Mouse (Mus musculus): ENCODE results near the gene Pde4c. TPM values are rescaled to one million over a fixed set of nuclear protein-coding genes. Genes with fewer than 3 reads are reported as not detected.

Pde4c gene
- polyA plus RNA-seq, 2 experiments from 2014 or later, result 0.66 to 0.94 TPM

- ATAC-seq, result no peak
Observed at GRCm38 (mm10) chr8:70721601-70722000, 1.9 kb upstream of the Pde4c start.

GRCm38 (mm10) chr8:70724216-70724615, 696 bp downstream of the Pde4c start:
- no peak for ATAC-seq

- no peak for ATAC-seq
Observed at GRCm38 (mm10) chr8:70725792-70726447, 2.4 kb downstream of the Pde4c start.

- ATAC-seq, result no peak
Observed at GRCm38 (mm10) chr8:70726721-70727120, 3.2 kb downstream of the Pde4c start.

- ATAC-seq, result peak; percentile 75
Observed at GRCm38 (mm10) chr8:70729808-70730475, 6.4 kb downstream of the Pde4c start.

GRCm38 (mm10) chr8:70730956-70731355, 7.4 kb downstream of the Pde4c start:
- no peak for ATAC-seq

GRCm38 (mm10) chr8:70737705-70738104, 14.2 kb downstream of the Pde4c start:
- ATAC-seq, result no peak

- no peak for ATAC-seq
Observed at GRCm38 (mm10) chr8:70738211-70738610, 14.7 kb downstream of the Pde4c start.

GRCm38 (mm10) chr8:70741661-70742060, 18.1 kb downstream of the Pde4c start:
- ATAC-seq, result no peak

- ATAC-seq, result no peak
Observed at GRCm38 (mm10) chr8:70742176-70742575, 18.7 kb downstream of the Pde4c start.

- peak; percentile 55 for ATAC-seq
Observed at GRCm38 (mm10) chr8:70742981-70743655, 19.6 kb downstream of the Pde4c start.

- ATAC-seq, result peak; percentile 65
Observed at GRCm38 (mm10) chr8:70743656-70744590, 20.4 kb downstream of the Pde4c start.

- peak; percentile 56 for ATAC-seq
Observed at GRCm38 (mm10) chr8:70744806-70745205, 21.3 kb downstream of the Pde4c start.

GRCm38 (mm10) chr8:70745691-70746220, 22.2 kb downstream of the Pde4c start:
- ATAC-seq, result no peak

- no peak for ATAC-seq
Observed at GRCm38 (mm10) chr8:70746676-70747075, 23.2 kb downstream of the Pde4c start.

GRCm38 (mm10) chr8:70747211-70747890, 23.8 kb downstream of the Pde4c start:
- ATAC-seq, result no peak

GRCm38 (mm10) chr8:70748246-70749096, 25.0 kb downstream of the Pde4c start:
- no peak for ATAC-seq

- ATAC-seq, result no peak
Observed at GRCm38 (mm10) chr8:70749097-70749674, 25.7 kb downstream of the Pde4c start.

GRCm38 (mm10) chr8:70750128-70750680, 26.7 kb downstream of the Pde4c start:
- ATAC-seq, result no peak
